Mouse (Mus musculus): ENCODE results near the gene Epha6.

DNA sequence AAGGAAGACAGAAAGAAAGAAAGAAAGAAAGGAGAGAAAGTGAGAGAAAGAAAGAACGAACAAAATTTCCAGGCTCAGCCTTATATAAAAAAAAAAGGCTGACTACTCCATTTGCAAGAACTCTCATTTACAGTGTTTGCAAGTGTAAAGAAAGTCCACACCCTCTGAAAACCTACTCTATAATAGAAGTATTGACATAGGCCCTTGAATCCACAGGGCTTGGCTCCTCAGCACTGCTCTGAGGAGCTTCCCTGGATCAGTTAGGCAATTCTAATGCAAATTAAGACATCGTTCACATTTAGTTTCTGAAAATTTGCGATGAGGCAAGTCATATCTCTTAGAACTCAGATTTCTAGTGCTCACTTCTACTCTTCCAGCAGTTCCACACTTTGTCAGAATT lies 483.9 kb downstream of the Epha6 start:
- TF ChIP-seq CTCF (IDR thresholded peaks at IDR 0.05; ENCODE audit: borderline replicate concordance, insufficient read depth, low read depth, low read length), result no peak
- no peak for TF ChIP-seq POLR2A (IDR thresholded peaks at IDR 0.05; ENCODE audit: borderline replicate concordance, insufficient read depth, low read length)
